Mouse (Mus musculus) kidney, adult 10 weeks (tissue): Measurements from ENCODE around the gene Pappa2. TPM values are rescaled to one million over a fixed set of nuclear protein-coding genes. Genes with fewer than 3 reads are reported as not detected.

ENCODE experiments used
- polyA plus RNA-seq: library from polyadenylated mRNA; stranded (reverse); fragments of 350-450 nt; fragmentation: Illumina TruSeq; extraction: RNeasy Lipid Tissue Mini Kit (QIAGEN cat#74804); gene quantifications from one replicate; pipeline ENCODE4 v1.2.3, GENCODE M21; 2014; ENCODE audit warnings: low read depth, low replicate concordance

Pappa2 gene
- 0.20 TPM for polyA plus RNA-seq

GRCm38 (mm10) chr1:158980390-158980789 lies at the start of gene Pappa2:
TSS of gene Pappa2 (minus strand) at chr1:158980490.

